Mouse (Mus musculus): ENCODE data around the gene Casc3. TPM values are rescaled to one million over a fixed set of nuclear protein-coding genes. Genes with fewer than 3 reads are reported as not detected.

The Casc3 gene
- polyA plus RNA-seq, 1 experiment, result 42.8 TPM

- TF ChIP-seq GATA1 (IDR thresholded peaks at IDR 0.05; ENCODE audit: low read length), result no peak
These were observed 30.6 kb downstream of the Casc3 start for GRCm38 (mm10) chr11:98835296-98835695.

GRCm38 (mm10) chr11:98835725-98836124 is 31.0 kb downstream of the Casc3 start:
- no peak for TF ChIP-seq GATA1 (IDR thresholded peaks at IDR 0.05; ENCODE audit: low read length)

- no peak for TF ChIP-seq GATA1 (IDR thresholded peaks at IDR 0.05; ENCODE audit: low read length)
These were observed 31.4 kb downstream of the Casc3 start for GRCm38 (mm10) chr11:98836128-98836527.

GRCm38 (mm10) chr11:98836651-98837141 is 32.0 kb downstream of the Casc3 start, which contains the start of gene Rapgefl1:
Gene Rapgefl1 (plus strand): TSS chr11:98836785.
- TF ChIP-seq GATA1 (IDR thresholded peaks at IDR 0.05; ENCODE audit: low read length), result no peak

GRCm38 (mm10) chr11:98837231-98837704 is 32.6 kb downstream of the Casc3 start:
- TF ChIP-seq GATA1 (IDR thresholded peaks at IDR 0.05; ENCODE audit: low read length), result no peak

GRCm38 (mm10) chr11:98837917-98838316 is 33.2 kb downstream of the Casc3 start:
- no peak for TF ChIP-seq GATA1 (IDR thresholded peaks at IDR 0.05; ENCODE audit: low read length)

GRCm38 (mm10) chr11:98838512-98838911 is 33.8 kb downstream of the Casc3 start:
- TF ChIP-seq GATA1 (IDR thresholded peaks at IDR 0.05; ENCODE audit: low read length), result no peak

GRCm38 (mm10) chr11:98839402-98839801 is 34.7 kb downstream of the Casc3 start:
- no peak for TF ChIP-seq GATA1 (IDR thresholded peaks at IDR 0.05; ENCODE audit: low read length)

GRCm38 (mm10) chr11:98839897-98840296 is 35.2 kb downstream of the Casc3 start:
- no peak for TF ChIP-seq GATA1 (IDR thresholded peaks at IDR 0.05; ENCODE audit: low read length)

GRCm38 (mm10) chr11:98846016-98846415 is 41.3 kb downstream of the Casc3 start:
- TF ChIP-seq GATA1 (IDR thresholded peaks at IDR 0.05; ENCODE audit: low read length), result no peak

GRCm38 (mm10) chr11:98846865-98847604 is 42.3 kb downstream of the Casc3 start:
- no peak for TF ChIP-seq GATA1 (IDR thresholded peaks at IDR 0.05; ENCODE audit: low read length)

GRCm38 (mm10) chr11:98849196-98849894 is 44.6 kb downstream of the Casc3 start:
- TF ChIP-seq GATA1 (IDR thresholded peaks at IDR 0.05; ENCODE audit: low read length), result no peak

GRCm38 (mm10) chr11:98850100-98851093 is 45.7 kb downstream of the Casc3 start:
- no peak for TF ChIP-seq GATA1 (IDR thresholded peaks at IDR 0.05; ENCODE audit: low read length)

GRCm38 (mm10) chr11:98854116-98854515 is 49.4 kb downstream of the Casc3 start:
- TF ChIP-seq GATA1 (IDR thresholded peaks at IDR 0.05; ENCODE audit: low read length), result no peak

GRCm38 (mm10) chr11:98854659-98855058 is 50.0 kb downstream of the Casc3 start:
- TF ChIP-seq GATA1 (IDR thresholded peaks at IDR 0.05; ENCODE audit: low read length), result no peak
